Mouse (Mus musculus): Measurements from ENCODE around the gene Aar2. TPM values are rescaled to one million over a fixed set of nuclear protein-coding genes. Genes with fewer than 3 reads are reported as not detected.

Gene Aar2
- polyA plus RNA-seq, 2 experiments = 22.9 to 36.8 TPM

- Histone ChIP-seq H3K4me2 (replicated peaks; ENCODE audit: low read depth, low read length, severe bottlenecking) (no peak overlapping the region), H3K9ac (ENCODE audit: low read depth, low read length, severe bottlenecking) (no peak overlapping the region), H3K4me3 (replicated peaks; ENCODE audit: low read length) (no peak overlapping the region), H3K4me1 (ENCODE audit: control insufficient read depth, insufficient read depth, low read length) (no peaks in the 10 kb centered on the region), H3K36me3 (ENCODE audit: control insufficient read depth, insufficient read depth, low read length) (peaks cover 22% of the 10 kb centered on the region; the same call in 1 of the 2 replicates), H3K27me3 (ENCODE audit: control insufficient read depth, insufficient read depth, low read length) (no peaks in the 10 kb centered on the region), H3K9me3 (ENCODE audit: control insufficient read depth, low read length) (no peaks in the 10 kb centered on the region), H3K27ac (replicated peaks; ENCODE audit: low read depth, low read length) (no peak overlapping the region)
- no peak for DNase-seq (ENCODE audit: low spot score)
- 80% methylated on average over 7 of the region's 7 CpGs for WGBS
- TF ChIP-seq POLR2A (IDR thresholded peaks at IDR 0.05; ENCODE audit: borderline replicate concordance, extremely low read depth, insufficient read depth, insufficient read length) = no peak
- no peak for ATAC-seq (ENCODE audit: low FRiP score, low read depth)
These were observed 6.4 kb upstream of the Aar2 start for GRCm38 (mm10) chr2:156540991-156541390.

GRCm38 (mm10) chr2:156542410-156542809 lies 5.0 kb upstream of the Aar2 start:
- H3K27ac ChIP-seq (replicated peaks; ENCODE audit: low read depth, low read length) = no peak overlapping the region
- peaks cover 22% of the 10 kb centered on the region; the same call in 1 of the 2 replicates for H3K36me3 ChIP-seq (ENCODE audit: control insufficient read depth, insufficient read depth, low read length)
- no peak overlapping the region for H3K4me3 ChIP-seq (replicated peaks; ENCODE audit: low read length)
- no peak overlapping the region for H3K9ac ChIP-seq (ENCODE audit: low read depth, low read length, severe bottlenecking)
- ATAC-seq (ENCODE audit: low FRiP score, low read depth) = no peak
- TF ChIP-seq POLR2A (IDR thresholded peaks at IDR 0.05; ENCODE audit: borderline replicate concordance, extremely low read depth, insufficient read depth, insufficient read length) = no peak
- WGBS = 80% methylated on average over 8 of the region's 8 CpGs
- H3K4me2 ChIP-seq (replicated peaks; ENCODE audit: low read depth, low read length, severe bottlenecking) = no peak overlapping the region
- DNase-seq (ENCODE audit: low spot score) = no peak
- no peaks in the 10 kb centered on the region for H3K9me3 ChIP-seq (ENCODE audit: control insufficient read depth, low read length)
- H3K4me1 ChIP-seq (ENCODE audit: control insufficient read depth, insufficient read depth, low read length) = peaks cover 3% of the 10 kb centered on the region; the same call in 1 of the 2 replicates
- H3K27me3 ChIP-seq (ENCODE audit: control insufficient read depth, insufficient read depth, low read length) = no peaks in the 10 kb centered on the region

GRCm38 (mm10) chr2:156543804-156544203 lies 3.6 kb upstream of the Aar2 start:
- Histone ChIP-seq H3K27ac (replicated peaks; ENCODE audit: low read depth, low read length) (no peak overlapping the region), H3K9ac (ENCODE audit: low read depth, low read length, severe bottlenecking) (no peak overlapping the region), H3K4me3 (replicated peaks; ENCODE audit: low read length) (no peak overlapping the region), H3K36me3 (ENCODE audit: control insufficient read depth, insufficient read depth, low read length) (peaks cover 17% of the 10 kb centered on the region; the same call in 1 of the 2 replicates), H3K9me3 (ENCODE audit: control insufficient read depth, low read length) (no peaks in the 10 kb centered on the region), H3K4me1 (ENCODE audit: control insufficient read depth, insufficient read depth, low read length) (peaks cover 9% of the 10 kb centered on the region), H3K4me2 (replicated peaks; ENCODE audit: low read depth, low read length, severe bottlenecking) (no peak overlapping the region), H3K27me3 (ENCODE audit: control insufficient read depth, insufficient read depth, low read length) (no peaks in the 10 kb centered on the region)
- DNase-seq (ENCODE audit: low spot score) (no peak), ATAC-seq (ENCODE audit: low FRiP score, low read depth) (no peak)
- no peak for TF ChIP-seq POLR2A (IDR thresholded peaks at IDR 0.05; ENCODE audit: borderline replicate concordance, extremely low read depth, insufficient read depth, insufficient read length)
- WGBS = 75% methylated on average over 3 of the region's 3 CpGs

- Histone ChIP-seq H3K9ac (ENCODE audit: low read depth, low read length, severe bottlenecking) (no peak overlapping the region), H3K27ac (replicated peaks; ENCODE audit: low read depth, low read length) (no peak overlapping the region), H3K4me1 (ENCODE audit: control insufficient read depth, insufficient read depth, low read length) (peaks cover 6% of the 10 kb centered on the region), H3K9me3 (ENCODE audit: control insufficient read depth, low read length) (no peaks in the 10 kb centered on the region), H3K4me3 (replicated peaks; ENCODE audit: low read length) (no peak overlapping the region), H3K4me2 (replicated peaks; ENCODE audit: low read depth, low read length, severe bottlenecking) (no peak overlapping the region), H3K36me3 (ENCODE audit: control insufficient read depth, insufficient read depth, low read length) (peaks cover 61% of the 10 kb centered on the region), H3K27me3 (ENCODE audit: control insufficient read depth, insufficient read depth, low read length) (no peaks in the 10 kb centered on the region)
- ATAC-seq (ENCODE audit: low FRiP score, low read depth) (no peak), DNase-seq (ENCODE audit: low spot score) (no peak)
- WGBS = 92% methylated on average over 4 of the region's 4 CpGs
- no peak for TF ChIP-seq POLR2A (IDR thresholded peaks at IDR 0.05; ENCODE audit: borderline replicate concordance, extremely low read depth, insufficient read depth, insufficient read length)
These were observed 5.0 kb downstream of the Aar2 start for GRCm38 (mm10) chr2:156552421-156552820.

- no peak overlapping the region for H3K4me2 ChIP-seq (replicated peaks; ENCODE audit: low read depth, low read length, severe bottlenecking)
- no peak for ATAC-seq (ENCODE audit: low FRiP score, low read depth)
These were observed 14.4 kb downstream of the Aar2 start for GRCm38 (mm10) chr2:156561808-156562207.

GRCm38 (mm10) chr2:156563557-156563956 lies 16.2 kb downstream of the Aar2 start:
- no peak overlapping the region for H3K9ac ChIP-seq (ENCODE audit: low read depth, low read length, severe bottlenecking)
- H3K27ac ChIP-seq (replicated peaks; ENCODE audit: low read depth, low read length) = no peak overlapping the region
- ATAC-seq (ENCODE audit: low FRiP score, low read depth) = no peak
- no peaks in the 10 kb centered on the region for H3K4me1 ChIP-seq (ENCODE audit: control insufficient read depth, insufficient read depth, low read length)
- WGBS = 89% methylated on average over 5 of the region's 5 CpGs
- H3K9me3 ChIP-seq (ENCODE audit: control insufficient read depth, low read length) = no peaks in the 10 kb centered on the region
- H3K4me2 ChIP-seq (replicated peaks; ENCODE audit: low read depth, low read length, severe bottlenecking) = no peak overlapping the region
- no peak overlapping the region for H3K4me3 ChIP-seq (replicated peaks; ENCODE audit: low read length)
- H3K27me3 ChIP-seq (ENCODE audit: control insufficient read depth, insufficient read depth, low read length) = no peaks in the 10 kb centered on the region
- TF ChIP-seq POLR2A (IDR thresholded peaks at IDR 0.05; ENCODE audit: borderline replicate concordance, extremely low read depth, insufficient read depth, insufficient read length) = no peak
- DNase-seq (ENCODE audit: low spot score) = no peak
- H3K36me3 ChIP-seq (ENCODE audit: control insufficient read depth, insufficient read depth, low read length) = peaks cover 59% of the 10 kb centered on the region

More at GRCm38 (mm10) chr2:156561808-156562207, 14.4 kb downstream of the Aar2 start:
- WGBS = 80% methylated on average over 2 of the region's 2 CpGs
- H3K4me3 ChIP-seq (replicated peaks; ENCODE audit: low read length) = no peak overlapping the region
- no peaks in the 10 kb centered on the region for H3K4me1 ChIP-seq (ENCODE audit: control insufficient read depth, insufficient read depth, low read length)
- no peak overlapping the region for H3K9ac ChIP-seq (ENCODE audit: low read depth, low read length, severe bottlenecking)
- H3K27ac ChIP-seq (replicated peaks; ENCODE audit: low read depth, low read length) = no peak overlapping the region
- no peak for TF ChIP-seq POLR2A (IDR thresholded peaks at IDR 0.05; ENCODE audit: borderline replicate concordance, extremely low read depth, insufficient read depth, insufficient read length)
- no peaks in the 10 kb centered on the region for H3K27me3 ChIP-seq (ENCODE audit: control insufficient read depth, insufficient read depth, low read length)
- no peak for DNase-seq (ENCODE audit: low spot score)
- peaks cover 59% of the 10 kb centered on the region for H3K36me3 ChIP-seq (ENCODE audit: control insufficient read depth, insufficient read depth, low read length)
- no peaks in the 10 kb centered on the region for H3K9me3 ChIP-seq (ENCODE audit: control insufficient read depth, low read length)
